8 mouse cellular contexts compared by ENCODE assay signal in the genomic region with DNA sequence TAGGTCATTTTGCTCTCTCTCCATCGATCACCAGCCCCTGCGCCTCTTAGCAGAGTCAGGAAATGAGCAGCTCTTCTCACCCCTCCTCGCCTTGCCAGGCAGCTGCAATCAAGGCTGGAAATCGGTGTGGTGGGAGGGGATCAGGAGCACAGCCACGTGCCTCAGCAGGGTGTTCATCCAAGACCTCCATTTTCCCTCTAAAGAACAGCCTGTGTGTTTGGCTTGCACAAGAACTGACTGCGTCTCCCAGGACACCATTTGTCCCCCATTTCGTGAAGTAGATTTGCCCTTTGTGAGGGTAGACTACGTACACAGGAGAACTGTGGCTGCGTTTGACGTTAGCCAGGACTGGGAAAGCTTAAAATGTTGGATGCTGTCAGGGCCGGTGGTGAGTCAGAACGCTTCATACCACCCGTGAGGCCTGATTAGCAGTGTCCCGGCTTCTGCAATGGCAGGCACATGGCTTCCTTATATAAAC. TPM values are rescaled to one million over a fixed set of nuclear protein-coding genes. Genes with fewer than 3 reads are reported as not detected.
DNase-seq lines count a peak whose midpoint lies in the region; ATAC-seq lines count a peak whose summit lies in the region.

No protein-coding gene starts in this region.

- 20% methylated on average over 14 of the region's 14 CpGs for WGBS in stomach, embryonic 16.5 days

- H3K27ac ChIP-seq in stomach, embryonic 16.5 days (ENCODE audit: low read length), result peak overlapping the region; percentile 64

- H3K4me3 ChIP-seq in stomach, embryonic 16.5 days (replicated peaks; ENCODE audit: low read length), result no peak overlapping the region

- 0 out of 2 replicates have a peak, but pooled peaks have one; percentile 9 for ATAC-seq in megakaryocyte progenitor cell, adult 5-6 weeks (replicated peaks; ENCODE audit: poor library complexity)
- ATAC-seq in stomach, embryonic 16.5 days (ENCODE audit: insufficient read depth, low FRiP score), result peak; percentile 53

- peak overlapping the region; percentile 20; the same call in 1 of the 2 replicates for H3K4me2 ChIP-seq in stomach, embryonic 16.5 days (ENCODE audit: low read depth, low read length)

- H3K9ac ChIP-seq in stomach, embryonic 16.5 days (ENCODE audit: low read length), result no peak overlapping the region

- H3K36me3 ChIP-seq in stomach, embryonic 16.5 days (ENCODE audit: control insufficient read depth, insufficient read depth, low read length), result no peaks in the 10 kb centered on the region

- DNase-seq in layer of hippocampus, adult 18-20 months (ENCODE audit: low spot score in 2 of 2), result peak; percentile 50 to 63
- no peak for DNase-seq in layer of hippocampus, postnatal 25 days (ENCODE audit: extremely low spot score in 1 of 2, low spot score in 1 of 2)
- DNase-seq in adrenal gland, postnatal 25 days, result peak; percentile 57
- DNase-seq in heart, adult 18-20 months, result peak; percentile 77
- DNase-seq in layer of hippocampus, adult 8-10 months (ENCODE audit: low spot score in 2 of 2), result peak; percentile 55 to 56
- no peak for DNase-seq in frontal cortex, postnatal 36 days (ENCODE audit: low spot score in 2 of 2)

- H3K9me3 ChIP-seq in stomach, embryonic 16.5 days (replicated peaks; ENCODE audit: control insufficient read depth, low read length), result no peaks in the 10 kb centered on the region

- H3K27me3 ChIP-seq in stomach, embryonic 16.5 days (ENCODE audit: control insufficient read depth, insufficient read depth, low read length), result no peaks in the 10 kb centered on the region

- H3K4me1 ChIP-seq in stomach, embryonic 16.5 days (ENCODE audit: control insufficient read depth, insufficient read depth, low read length), result peaks cover 64% of the 10 kb centered on the region

RNA-seq across cellular contexts. Expression of a gene that starts 6.2 kb away (rescaled TPM):
- 10 to 100 TPM; 16.0 to 16.3 TPM for total RNA-seq in layer of hippocampus, adult 18-20 months (2021)
- 1 to 10 TPM; 9.7 TPM for total RNA-seq in layer of hippocampus, postnatal 25 days (2021)
- 148 and 181 TPM in 2 replicates for total RNA-seq in adrenal gland, postnatal 25 days (2021)
- 100 to 1,000 TPM; 298 to 330 TPM for total RNA-seq in heart, adult 18-20 months (2021)
- 10 to 100 TPM; 13.5 to 16.4 (median 14.9) TPM for total RNA-seq in layer of hippocampus, adult 8-10 months (2022)
- total RNA-seq in megakaryocyte progenitor cell, adult 5-6 weeks (2015), result 6.8 and 8.5 TPM in 2 replicates
- total RNA-seq in megakaryocyte progenitor cell, adult 5-6 weeks (2017), result 6.2 and 6.4 TPM in 2 replicates
- polyA plus RNA-seq in stomach, embryonic 16.5 days (2015; fragmentation: Nextera tagmentation; extraction: Ambion mirVana), result 17.4 and 20.8 TPM in 2 replicates

Comparison
In these comparisons a context has a peak if more than half of its experiments do, and no peak if none do; other contexts are left out.
1. DNase-seq: peak in layer of hippocampus, adult 18-20 months (2 of 2), adrenal gland, postnatal 25 days (single experiment), heart, adult 18-20 months (2 of 2) and layer of hippocampus, adult 8-10 months (2 of 2); none in layer of hippocampus, postnatal 25 days (0 of 2) and frontal cortex, postnatal 36 days (0 of 2).